Mouse (Mus musculus) layer of hippocampus, adult 9-11 months (tissue): ENCODE results near the gene Cd37.
A peak's percentile ranks its signal among the peaks of the same experiment; 100 is the strongest.

ENCODE experiments used
- DNase-seq: peaks from one replicate; pipeline ENCODE4 v3.0.0; 2022

The Cd37 gene

GRCm38 (mm10) chr7:45234333-45234841 is 4.5 kb downstream of the Cd37 start:
- DNase-seq: peak; percentile 63

- peak; percentile 80 for DNase-seq
Observed at GRCm38 (mm10) chr7:45233580-45234332, 5.2 kb downstream of the Cd37 start.

- peak; percentile 31 for DNase-seq
Observed at GRCm38 (mm10) chr7:45232716-45233465, 6.0 kb downstream of the Cd37 start.

- DNase-seq: no peak
Observed at GRCm38 (mm10) chr7:45231941-45232340, 7.0 kb downstream of the Cd37 start.

- DNase-seq: no peak
Observed at GRCm38 (mm10) chr7:45231192-45231591, 7.7 kb downstream of the Cd37 start.

GRCm38 (mm10) chr7:45229459-45230203 is 9.3 kb downstream of the Cd37 start:
- DNase-seq: no peak

- DNase-seq: no peak
Observed at GRCm38 (mm10) chr7:45229046-45229445, 9.9 kb downstream of the Cd37 start.

- no peak for DNase-seq
Observed at GRCm38 (mm10) chr7:45228548-45228947, 10.4 kb downstream of the Cd37 start.

- no peak for DNase-seq
Observed at GRCm38 (mm10) chr7:45226421-45226820, 12.5 kb downstream of the Cd37 start.

GRCm38 (mm10) chr7:45224826-45225225 is 14.1 kb downstream of the Cd37 start:
- DNase-seq: no peak

- no peak for DNase-seq
Observed at GRCm38 (mm10) chr7:45221680-45222079, 17.2 kb downstream of the Cd37 start.

- DNase-seq: no peak
Observed at GRCm38 (mm10) chr7:45216442-45217183, 22.3 kb downstream of the Cd37 start.

GRCm38 (mm10) chr7:45215673-45216441 is 23.1 kb downstream of the Cd37 start, which contains the start of gene Tead2:
Tead2 (plus strand) TSS chr7:45215753.
- DNase-seq: no peak

GRCm38 (mm10) chr7:45213708-45214107 is 25.2 kb downstream of the Cd37 start:
- no peak for DNase-seq

GRCm38 (mm10) chr7:45212356-45212755 is 26.6 kb downstream of the Cd37 start:
- DNase-seq: no peak

GRCm38 (mm10) chr7:45211851-45212251 is 27.1 kb downstream of the Cd37 start, which contains the start of gene Dkkl1:
Dkkl1 (minus strand) TSS chr7:45212147.
- no peak for DNase-seq

GRCm38 (mm10) chr7:45211070-45211469 is 27.8 kb downstream of the Cd37 start:
- no peak for DNase-seq

GRCm38 (mm10) chr7:45208260-45208659 is 30.7 kb downstream of the Cd37 start:
- DNase-seq: no peak

- peak; percentile 96 for DNase-seq
Observed at GRCm38 (mm10) chr7:45204380-45205143, 34.4 kb downstream of the Cd37 start, which contains the start of gene Ccdc155. Ccdc155 (minus strand) TSS chr7:45204892.

GRCm38 (mm10) chr7:45202654-45203053 is 36.3 kb downstream of the Cd37 start:
- no peak for DNase-seq

GRCm38 (mm10) chr7:45198961-45199360 is 40.0 kb downstream of the Cd37 start:
- peak; percentile 47 for DNase-seq
